Mouse (Mus musculus) CH12.LX (cell line): ENCODE measurements around the gene Vps37c.

Experiments
- BHLHE40 ChIP-seq: IDR thresholded peaks from 2 replicates; pipeline ENCODE4 v1.6.1; 2011; ENCODE audit warnings: mild to moderate bottlenecking, low read depth, low read length, improper control_type of control experiment
- CTCF ChIP-seq, 2 experiments: IDR thresholded peaks in 1 of 2; conservative IDR thresholded peaks in 1 of 2; 2 replicates each; pipeline ENCODE4 v1.5.1; 2011 to 2012; ENCODE audit warnings: low read depth in 2 of 2, low read length in 2 of 2, improper control_type of control experiment in 1 of 2, inconsistent platforms in 1 of 2, mild to moderate bottlenecking in 1 of 2, moderate library complexity in 1 of 2
- EP300 ChIP-seq: IDR thresholded peaks from 2 replicates; pipeline ENCODE4 v1.6.1; 2011; ENCODE audit warnings: low read length, improper control_type of control experiment
- ETS1 ChIP-seq: conservative IDR thresholded peaks from 2 replicates; pipeline ENCODE4 v1.6.1; 2012; ENCODE audit warnings: low read depth, mild to moderate bottlenecking, inconsistent platforms, low read length, improper control_type of control experiment, moderate library complexity
- HCFC1 ChIP-seq: IDR thresholded peaks from 2 replicates; pipeline ENCODE4 v1.6.1; 2012; ENCODE audit warnings: low read depth, mild to moderate bottlenecking, inconsistent platforms, low read length, improper control_type of control experiment
- MAX ChIP-seq: IDR thresholded peaks from 2 replicates; pipeline ENCODE4 v1.6.1; 2011; ENCODE audit warnings: low read length, improper control_type of control experiment
- POLR2A ChIP-seq: IDR thresholded peaks from 2 replicates; pipeline ENCODE4 v1.6.1; 2011; ENCODE audit warnings: low read depth, mild to moderate bottlenecking, improper control_type of control experiment, low read length
- SMC3 ChIP-seq: IDR thresholded peaks from 2 replicates; pipeline ENCODE4 v1.6.1; 2011; ENCODE audit warnings: low read depth, low read length, improper control_type of control experiment
- TCF12 ChIP-seq: IDR thresholded peaks from 2 replicates; pipeline ENCODE4 v1.6.1; 2014; ENCODE audit warnings: low read depth, mild to moderate bottlenecking, inconsistent platforms, low read length, improper control_type of control experiment
- USF1 ChIP-seq: IDR thresholded peaks from 2 replicates; pipeline ENCODE4 v1.6.1; 2014; ENCODE audit warnings: low read depth, mild to moderate bottlenecking, inconsistent platforms, low read length, improper control_type of control experiment
- ZMIZ1 ChIP-seq: IDR thresholded peaks from 2 replicates; pipeline ENCODE4 v1.6.1; 2012; ENCODE audit warnings: low read depth, mild to moderate bottlenecking, inconsistent platforms, low read length, improper control_type of control experiment

DNA sequence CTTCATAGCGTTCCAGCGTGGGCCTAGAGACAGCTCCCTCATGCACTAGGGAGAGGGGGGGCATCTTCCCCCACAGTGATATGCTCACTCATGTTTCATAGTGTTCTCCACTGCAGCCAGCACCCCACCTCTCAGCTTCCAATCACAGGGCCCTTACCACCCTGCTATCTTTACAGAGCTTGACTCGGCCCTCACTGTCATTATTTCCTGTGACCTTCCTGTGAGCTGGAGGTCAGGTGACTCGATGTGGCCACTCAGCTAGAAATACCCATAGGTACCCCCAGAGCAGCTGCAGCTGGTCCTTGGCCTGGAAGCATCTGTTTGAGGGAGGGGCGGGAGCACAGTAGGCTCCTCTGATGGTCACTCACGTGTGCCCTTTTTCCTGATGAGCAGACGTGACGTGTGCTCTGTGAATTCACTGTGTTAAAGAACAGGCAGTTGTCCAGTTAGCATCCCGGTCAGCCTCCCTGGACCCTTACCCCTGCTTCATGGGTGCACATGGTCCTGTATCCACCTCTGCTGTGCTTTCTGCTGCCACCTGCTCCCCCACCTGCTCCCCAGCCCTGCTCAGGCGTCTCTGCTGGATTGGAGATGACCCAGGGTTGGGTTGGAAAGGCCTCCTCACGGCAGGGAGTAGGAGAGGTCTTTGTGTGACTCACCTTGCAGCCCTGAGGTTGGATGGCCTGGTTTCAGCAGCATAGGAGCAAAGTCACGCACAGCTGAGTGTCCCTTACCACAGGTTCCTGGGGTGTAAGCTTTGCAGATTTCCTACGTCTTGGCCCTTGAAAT lies 18.7 kb downstream of the Vps37c start:
- TF ChIP-seq CTCF (conservative IDR thresholded peaks at IDR 0.05 in 1 of 2, IDR thresholded peaks at IDR 0.05 in 1 of 2; ENCODE audit: low read depth in 2 of 2, low read length in 2 of 2): no peak
- no peak for TF ChIP-seq POLR2A
- no peak for TF ChIP-seq HCFC1
- TF ChIP-seq BHLHE40: no peak
- TF ChIP-seq ETS1: no peak
- no peak for TF ChIP-seq USF1
- no peak for TF ChIP-seq ZMIZ1
- no peak for TF ChIP-seq EP300
- no peak for TF ChIP-seq TCF12
- no peak for TF ChIP-seq MAX
- TF ChIP-seq SMC3: no peak
